ENCODE assay signal across 43 mouse cellular contexts in the genomic region with DNA sequence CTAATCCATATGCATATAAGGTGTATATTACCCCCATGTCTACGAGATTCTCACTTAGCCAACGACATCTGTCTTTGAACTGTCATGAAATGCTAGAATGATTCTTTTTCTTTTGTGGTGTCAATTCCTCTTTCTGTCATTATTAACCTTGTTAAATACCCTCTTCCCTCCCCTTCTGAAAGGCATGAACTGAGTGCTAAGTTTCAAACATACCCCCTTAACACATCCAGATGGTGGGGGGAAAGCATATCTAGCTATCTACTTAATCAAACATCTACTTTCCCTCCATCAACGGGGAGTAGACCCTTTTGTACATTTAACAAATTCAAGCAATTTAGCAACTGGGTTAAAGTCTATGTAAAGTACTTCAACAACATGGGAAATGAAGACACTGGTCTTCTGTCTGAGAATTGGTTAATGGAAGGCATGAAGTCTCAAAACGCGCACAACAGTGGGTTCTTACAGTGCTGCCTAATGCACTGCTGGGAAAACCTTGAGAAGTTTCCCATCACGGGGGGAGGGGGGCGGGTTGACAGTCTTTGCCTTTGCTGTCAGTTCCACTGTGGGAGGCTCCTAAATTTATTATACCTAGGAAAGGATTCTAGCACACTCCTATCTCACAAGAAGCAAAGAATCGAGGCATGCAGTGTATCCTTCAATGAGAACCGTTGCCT. TPM values are rescaled to one million over a fixed set of nuclear protein-coding genes. Genes with fewer than 3 reads are reported as not detected.
"Had no signal": no experiment of that assay in that cellular context is flagged by ENCODE, and none has a peak within 500 bp of the region (broad histone marks: within the 10 kb centered on the region; RNA-seq: fewer than 3 reads in every experiment).

No protein-coding gene starts in this region.

- H3K4me2 ChIP-seq: heart, embryonic 11.5 days; heart, embryonic 13.5 days; heart, embryonic 15.5 days; hindbrain, embryonic 13.5 days; hindbrain, embryonic 15.5 days; kidney, embryonic 15.5 days; limb, embryonic 13.5 days; limb, embryonic 15.5 days; liver, embryonic 12.5 days had no signal

- H3K36me3 ChIP-seq: heart, embryonic 13.5 days; heart, embryonic 15.5 days; hindbrain, embryonic 13.5 days; hindbrain, embryonic 15.5 days; kidney, embryonic 15.5 days; limb, embryonic 13.5 days; limb, embryonic 15.5 days; liver, embryonic 12.5 days had no signal

- DNase-seq: gastrocnemius, postnatal 14 days; gastrocnemius, postnatal 36 days; heart, adult 11 months; heart, adult 2 months; heart, postnatal 14 days; heart, postnatal 36 days; kidney, adult 11 months; kidney, adult 2 months; kidney, adult 9 months; kidney, postnatal 14 days; kidney, postnatal 36 days; layer of hippocampus, adult 9-11 months; layer of hippocampus, postnatal 36 days; left cerebral cortex, postnatal 4 days had no signal

- H3K4me1 ChIP-seq: heart, embryonic 13.5 days; heart, embryonic 15.5 days; hindbrain, embryonic 13.5 days; hindbrain, embryonic 15.5 days; kidney, embryonic 15.5 days; limb, embryonic 13.5 days; limb, embryonic 15.5 days had no signal

- H3K9ac ChIP-seq: heart, embryonic 13.5 days; heart, embryonic 15.5 days; hindbrain, embryonic 13.5 days; hindbrain, embryonic 15.5 days; kidney, embryonic 15.5 days; limb, embryonic 13.5 days; limb, embryonic 15.5 days; liver, embryonic 12.5 days; liver, embryonic 14.5 days had no signal

- ATAC-seq: hindbrain, postnatal 0 days; intestine, embryonic 16.5 days; liver, embryonic 12.5 days had no signal

- H3K9me3 ChIP-seq: heart, embryonic 13.5 days; heart, embryonic 15.5 days; hindbrain, embryonic 13.5 days; hindbrain, embryonic 15.5 days; kidney, embryonic 15.5 days; limb, embryonic 13.5 days; limb, embryonic 15.5 days; liver, embryonic 12.5 days had no signal

- H3K27me3 ChIP-seq: heart, embryonic 15.5 days; hindbrain, embryonic 13.5 days; hindbrain, embryonic 15.5 days; limb, embryonic 15.5 days; liver, embryonic 12.5 days had no signal

- H3K4me3 ChIP-seq: heart, adult 2 months; heart, embryonic 13.5 days; heart, embryonic 15.5 days; hindbrain, embryonic 13.5 days; hindbrain, embryonic 15.5 days; kidney, embryonic 15.5 days; limb, embryonic 13.5 days; limb, embryonic 15.5 days; liver, embryonic 12.5 days had no signal

- H3K27ac ChIP-seq: heart, adult 2 months; heart, embryonic 13.5 days; heart, embryonic 15.5 days; hindbrain, embryonic 13.5 days; hindbrain, embryonic 15.5 days; hindbrain, postnatal 0 days; kidney, embryonic 15.5 days; kidney, postnatal 0 days; limb, embryonic 13.5 days; limb, embryonic 15.5 days; liver, embryonic 12.5 days; liver, embryonic 14.5 days had no signal

RNA-seq across cellular contexts. Expression of gene 4930512M02Rik, which starts 48.6 kb away (rescaled TPM):
- total RNA-seq: gastrocnemius, adult 8-10 months; gastrocnemius, postnatal 14 days; gastrocnemius, postnatal 36 days; heart, adult 2 months; heart, postnatal 14 days; heart, postnatal 36 days; hematopoietic stem cell, adult 5-6 weeks; hindbrain, postnatal 0 days; layer of hippocampus, adult 18-20 months; layer of hippocampus, adult 8-10 months; layer of hippocampus, postnatal 14 days; layer of hippocampus, postnatal 36 days; left cerebral cortex, adult 18-20 months; left cerebral cortex, adult 8-10 months; left cerebral cortex, postnatal 10 days; left cerebral cortex, postnatal 25 days; left cerebral cortex, postnatal 4 days; liver, adult 2 months had no signal
- polyA plus RNA-seq: gonadal fat pad, adult 2 months; heart, adult 2 months; heart, embryonic 11.5 days; heart, embryonic 13.5 days; heart, embryonic 15.5 days; heart, postnatal 0 days; hindbrain, embryonic 11.5 days; hindbrain, embryonic 13.5 days; hindbrain, embryonic 15.5 days; hindbrain, postnatal 0 days; intestine, embryonic 14.5 days; intestine, embryonic 16.5 days; kidney, adult 2 months; kidney, embryonic 15.5 days; kidney, postnatal 0 days; large intestine, adult 2 months; limb, embryonic 11.5 days; limb, embryonic 13.5 days; limb, embryonic 15.5 days; liver, adult 2 months; liver, embryonic 12.5 days; liver, embryonic 14.5 days had no signal
